Mouse (Mus musculus): ENCODE results near the gene Gpr161.

DNA sequence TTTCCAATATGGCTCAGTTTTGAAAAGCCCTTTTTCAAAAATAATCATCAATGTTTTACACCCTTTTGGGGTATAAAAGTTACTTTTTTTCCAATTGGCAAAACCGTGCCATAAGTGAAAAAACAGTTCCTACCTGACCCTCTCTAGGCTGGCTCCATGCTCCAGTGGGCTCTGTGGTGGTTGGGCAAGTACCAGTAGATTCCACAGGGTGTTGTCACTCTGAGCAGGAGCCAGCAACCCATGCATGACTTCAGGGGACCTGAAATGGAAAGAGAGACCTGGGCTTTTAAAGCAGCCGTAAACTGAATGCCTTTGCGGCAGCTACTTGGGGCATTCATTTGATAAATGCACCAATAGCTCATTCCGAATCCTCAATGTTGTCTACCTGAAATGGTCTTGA, 75.4 kb downstream of the Gpr161 start:
- TF ChIP-seq POLR2A (IDR thresholded peaks at IDR 0.05; ENCODE audit: low read depth, low read length): no peak
- no peak for TF ChIP-seq CTCF (IDR thresholded peaks at IDR 0.05; ENCODE audit: borderline replicate concordance, insufficient read depth, low read length)

All from embryonic fibroblast, embryonic 13.5 days (primary cell).